Mouse (Mus musculus) E14TG2a.4 (cell line): ENCODE data around the gene Rnd2.

Experiments
- H3K27me3 ChIP-seq: 2 replicates; pipeline ENCODE4 v1.6.1; 2014; ENCODE audit warnings: low read length, control low read depth; ENCODE audit not compliant: insufficient read depth
- H3K36me3 ChIP-seq: 2 replicates; pipeline ENCODE4 v1.6.1; 2014; ENCODE audit warnings: low read length, control low read depth; ENCODE audit not compliant: insufficient read depth
- H3K4me1 ChIP-seq: replicated peaks from 2 replicates; pipeline ENCODE4 v1.6.1; 2014; ENCODE audit warnings: low read depth, low read length, control low read depth
- H3K4me3 ChIP-seq: replicated peaks from 2 replicates; pipeline ENCODE4 v1.5.1; 2014; ENCODE audit warnings: mild to moderate bottlenecking, low read length
- H3K9me3 ChIP-seq: 2 replicates; pipeline ENCODE4 v1.6.1; 2014; ENCODE audit warnings: low read length, control low read depth
- CTCF ChIP-seq: conservative IDR thresholded peaks from 2 replicates; pipeline ENCODE4 v1.5.1; 2014; ENCODE audit warnings: low read length
- NANOG ChIP-seq: IDR thresholded peaks from 2 replicates; pipeline ENCODE4 v1.6.1; 2014; ENCODE audit warnings: borderline replicate concordance, low read length, mixed read lengths
- POU5F1 ChIP-seq: IDR thresholded peaks from 2 replicates; pipeline ENCODE4 v1.6.1; 2014; ENCODE audit warnings: low read length, borderline replicate concordance

Gene Rnd2

GRCm38 (mm10) chr11:101464211-101465100 is at the start of gene Rnd2:
TSS of gene Rnd2 (plus strand) at chr11:101464999.
- no peaks in the 10 kb centered on the region for H3K9me3 ChIP-seq
- peaks cover 22% of the 10 kb centered on the region for H3K27me3 ChIP-seq
- H3K36me3 ChIP-seq, result peaks cover 33% of the 10 kb centered on the region
- peaks cover 83% of the 10 kb centered on the region for H3K4me1 ChIP-seq
- peak within 1 kb of the TSS; percentile 91 for H3K4me3 ChIP-seq
- TF ChIP-seq POU5F1 (no peak), NANOG (no peak)

GRCm38 (mm10) chr11:101415306-101415705 is 49.5 kb upstream of the Rnd2 start:
- no peak for TF ChIP-seq POU5F1
- peaks cover 49% of the 10 kb centered on the region for H3K36me3 ChIP-seq
- no peaks in the 10 kb centered on the region for H3K9me3 ChIP-seq
- H3K27me3 ChIP-seq, result no peaks in the 10 kb centered on the region
- peaks cover 57% of the 10 kb centered on the region for H3K4me1 ChIP-seq
- no peak overlapping the region for H3K4me3 ChIP-seq

- Histone ChIP-seq H3K4me1 (peaks cover 44% of the 10 kb centered on the region), H3K36me3 (peaks cover 37% of the 10 kb centered on the region), H3K4me3 (peak overlapping the region; percentile 93), H3K9me3 (no peaks in the 10 kb centered on the region), H3K27me3 (no peaks in the 10 kb centered on the region)
- no peak for TF ChIP-seq POU5F1
- TF ChIP-seq NANOG, result no peak
- no peak for TF ChIP-seq CTCF
Observed at GRCm38 (mm10) chr11:101416433-101417100, 48.2 kb upstream of the Rnd2 start.

GRCm38 (mm10) chr11:101417101-101417855 is 47.5 kb upstream of the Rnd2 start, which contains the start of gene Aarsd1:
TSS of gene Aarsd1 (minus strand) at chr11:101417615.
- TF ChIP-seq CTCF (no peak), POU5F1 (no peak), NANOG (no peak)

GRCm38 (mm10) chr11:101418991-101419390 is 45.8 kb upstream of the Rnd2 start:
- no peaks in the 10 kb centered on the region for H3K27me3 ChIP-seq
- TF ChIP-seq POU5F1 (no peak), NANOG (no peak), CTCF (no peak)

More at GRCm38 (mm10) chr11:101417101-101417855, 47.5 kb upstream of the Rnd2 start, which contains the start of gene Aarsd1:
- H3K9me3 ChIP-seq, result no peaks in the 10 kb centered on the region
- peak within 1 kb of the TSS; percentile 93 for H3K4me3 ChIP-seq
- peaks cover 29% of the 10 kb centered on the region for H3K36me3 ChIP-seq
- H3K27me3 ChIP-seq, result no peaks in the 10 kb centered on the region
- peaks cover 41% of the 10 kb centered on the region for H3K4me1 ChIP-seq

DNA sequence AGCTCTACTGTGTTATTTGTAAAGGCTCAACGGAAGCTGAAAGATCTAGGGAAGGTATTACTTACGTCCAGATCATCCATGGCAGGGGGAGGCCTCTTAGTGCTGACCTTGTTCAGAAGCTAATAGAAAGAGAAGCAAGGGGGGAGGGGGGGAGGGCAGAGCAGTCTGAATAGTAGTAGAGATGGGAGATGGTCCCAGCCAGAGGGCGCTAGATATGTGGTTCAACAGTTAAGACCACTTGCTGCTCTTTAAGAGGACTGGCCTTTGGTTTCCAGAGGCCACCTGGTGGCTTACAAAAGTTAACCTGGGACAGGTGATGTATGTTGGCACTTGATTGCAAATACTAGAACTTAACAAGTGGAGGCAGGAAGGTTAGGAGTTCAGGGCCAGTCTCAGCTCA is 45.2 kb upstream of the Rnd2 start:
- Histone ChIP-seq H3K9me3 (no peaks in the 10 kb centered on the region), H3K4me3 (no peak overlapping the region), H3K4me1 (peaks cover 54% of the 10 kb centered on the region), H3K36me3 (peaks cover 9% of the 10 kb centered on the region; the same call in 1 of the 2 replicates), H3K27me3 (no peaks in the 10 kb centered on the region)
- TF ChIP-seq POU5F1, result no peak

More at GRCm38 (mm10) chr11:101418991-101419390, 45.8 kb upstream of the Rnd2 start:
- peaks cover 12% of the 10 kb centered on the region for H3K36me3 ChIP-seq
- no peaks in the 10 kb centered on the region for H3K9me3 ChIP-seq
- H3K4me3 ChIP-seq, result no peak overlapping the region
- H3K4me1 ChIP-seq, result peaks cover 48% of the 10 kb centered on the region

- peaks cover 3% of the 10 kb centered on the region; the same call in 1 of the 2 replicates for H3K36me3 ChIP-seq
- H3K27me3 ChIP-seq, result no peaks in the 10 kb centered on the region
- H3K9me3 ChIP-seq, result no peaks in the 10 kb centered on the region
- H3K4me1 ChIP-seq, result peaks cover 55% of the 10 kb centered on the region
- H3K4me3 ChIP-seq, result no peak overlapping the region
- TF ChIP-seq POU5F1, result no peak
Observed at GRCm38 (mm10) chr11:101420148-101420547, 44.7 kb upstream of the Rnd2 start.
